Mouse (Mus musculus): ENCODE measurements around the gene Disp1. TPM values are rescaled to one million over a fixed set of nuclear protein-coding genes. Genes with fewer than 3 reads are reported as not detected.
A peak's percentile ranks its signal among the peaks of the same experiment; 100 is the strongest.

Gene Disp1
- polyA plus RNA-seq (2016; fragmentation: Nextera tagmentation; extraction: Ambion mirVana) = 12.2 and 13.2 TPM in 2 replicates

- Histone ChIP-seq H3K9ac (replicated peaks) (peak within 1 kb of the TSS; percentile 88), H3K4me2 (replicated peaks) (peak within 1 kb of the TSS; percentile 69), H3K27ac (replicated peaks) (0 out of 2 replicates have a peak within 1 kb of the TSS, but pooled peaks have one; percentile 56), H3K9me3 (no peaks in the 10 kb centered on the region), H3K4me1 (peaks cover 13% of the 10 kb centered on the region), H3K4me3 (peak within 1 kb of the TSS; percentile 80), H3K27me3 (no peaks in the 10 kb centered on the region), H3K36me3 (no peaks in the 10 kb centered on the region)
- 4% methylated on average over 56 of the region's 56 CpGs for WGBS
- peak; percentile 95 for ATAC-seq (ENCODE audit: low FRiP score, low read depth)
These were observed at the start of gene Disp1 for GRCm38 (mm10) chr1:183220796-183221718. Gene Disp1 (minus strand): TSS chr1:183221522.

- no peak overlapping the region for H3K4me2 ChIP-seq (replicated peaks)
- H3K36me3 ChIP-seq = no peaks in the 10 kb centered on the region
- no peak overlapping the region for H3K27ac ChIP-seq (replicated peaks)
- no peaks in the 10 kb centered on the region for H3K4me1 ChIP-seq
- no peak for ATAC-seq (ENCODE audit: low FRiP score, low read depth)
- no peaks in the 10 kb centered on the region for H3K9me3 ChIP-seq
- 82% methylated on average over 6 of the region's 6 CpGs for WGBS
- no peak overlapping the region for H3K4me3 ChIP-seq
- no peaks in the 10 kb centered on the region for H3K27me3 ChIP-seq
- no peak overlapping the region for H3K9ac ChIP-seq (replicated peaks)
These were observed 46.3 kb upstream of the Disp1 start for GRCm38 (mm10) chr1:183267666-183268065.

- Histone ChIP-seq H3K36me3 (no peaks in the 10 kb centered on the region), H3K27me3 (no peaks in the 10 kb centered on the region), H3K4me1 (no peaks in the 10 kb centered on the region), H3K27ac (replicated peaks) (no peak overlapping the region), H3K4me2 (replicated peaks) (no peak overlapping the region), H3K4me3 (no peak overlapping the region), H3K9ac (replicated peaks) (no peak overlapping the region), H3K9me3 (no peaks in the 10 kb centered on the region)
- WGBS = 81% methylated on average over 14 of the region's 14 CpGs
- ATAC-seq (ENCODE audit: low FRiP score, low read depth) = no peak
These were observed 44.7 kb upstream of the Disp1 start for GRCm38 (mm10) chr1:183265921-183266467.

GRCm38 (mm10) chr1:183264145-183265008 is 43.1 kb upstream of the Disp1 start:
- H3K27ac ChIP-seq (replicated peaks) = no peak overlapping the region
- H3K36me3 ChIP-seq = no peaks in the 10 kb centered on the region
- no peak for ATAC-seq (ENCODE audit: low FRiP score, low read depth)
- H3K4me1 ChIP-seq = no peaks in the 10 kb centered on the region
- H3K9ac ChIP-seq (replicated peaks) = no peak overlapping the region
- H3K4me2 ChIP-seq (replicated peaks) = no peak overlapping the region
- 76% methylated on average over 13 of the region's 13 CpGs for WGBS
- H3K9me3 ChIP-seq = no peaks in the 10 kb centered on the region
- H3K27me3 ChIP-seq = no peaks in the 10 kb centered on the region
- H3K4me3 ChIP-seq = no peak overlapping the region

GRCm38 (mm10) chr1:183252574-183252973 is 31.3 kb upstream of the Disp1 start:
- H3K4me2 ChIP-seq (replicated peaks) = no peak overlapping the region
- peaks cover 3% of the 10 kb centered on the region for H3K4me1 ChIP-seq
- H3K27ac ChIP-seq (replicated peaks) = 0 out of 2 replicates have a peak overlapping the region, but pooled peaks have one; percentile 42
- ATAC-seq (ENCODE audit: low FRiP score, low read depth) = no peak
- WGBS = 60% methylated on average over 10 of the region's 10 CpGs
- no peaks in the 10 kb centered on the region for H3K9me3 ChIP-seq
- H3K9ac ChIP-seq (replicated peaks) = no peak overlapping the region
- no peak overlapping the region for H3K4me3 ChIP-seq
- no peaks in the 10 kb centered on the region for H3K36me3 ChIP-seq
- H3K27me3 ChIP-seq = no peaks in the 10 kb centered on the region

GRCm38 (mm10) chr1:183251818-183252217 is 30.5 kb upstream of the Disp1 start:
- Histone ChIP-seq H3K4me2 (replicated peaks) (no peak overlapping the region), H3K27me3 (no peaks in the 10 kb centered on the region), H3K9ac (replicated peaks) (no peak overlapping the region), H3K27ac (replicated peaks) (no peak overlapping the region), H3K36me3 (no peaks in the 10 kb centered on the region), H3K4me1 (peaks cover 3% of the 10 kb centered on the region), H3K9me3 (no peaks in the 10 kb centered on the region), H3K4me3 (no peak overlapping the region)
- no peak for ATAC-seq (ENCODE audit: low FRiP score, low read depth)
- 75% methylated on average over 2 of the region's 2 CpGs for WGBS

- ATAC-seq (ENCODE audit: low FRiP score, low read depth) = no peak
- WGBS = 74% methylated on average over 4 of the region's 4 CpGs
- H3K9ac ChIP-seq (replicated peaks) = no peak overlapping the region
- H3K4me1 ChIP-seq = peaks cover 3% of the 10 kb centered on the region
- H3K27me3 ChIP-seq = no peaks in the 10 kb centered on the region
- H3K27ac ChIP-seq (replicated peaks) = no peak overlapping the region
- no peak overlapping the region for H3K4me3 ChIP-seq
- H3K4me2 ChIP-seq (replicated peaks) = no peak overlapping the region
- H3K9me3 ChIP-seq = no peaks in the 10 kb centered on the region
- H3K36me3 ChIP-seq = no peaks in the 10 kb centered on the region
These were observed 29.3 kb upstream of the Disp1 start for GRCm38 (mm10) chr1:183250612-183251011.

GRCm38 (mm10) chr1:183248144-183248543 is 26.8 kb upstream of the Disp1 start:
- no peak overlapping the region for H3K4me2 ChIP-seq (replicated peaks)

GRCm38 (mm10) chr1:183243293-183243692 is 22.0 kb upstream of the Disp1 start:
- H3K4me1 ChIP-seq = no peaks in the 10 kb centered on the region
- no peaks in the 10 kb centered on the region for H3K27me3 ChIP-seq
- WGBS = 75% methylated on average over 7 of the region's 7 CpGs
- ATAC-seq (ENCODE audit: low FRiP score, low read depth) = no peak
- no peaks in the 10 kb centered on the region for H3K9me3 ChIP-seq
- H3K27ac ChIP-seq (replicated peaks) = no peak overlapping the region
- no peak overlapping the region for H3K4me3 ChIP-seq
- no peak overlapping the region for H3K4me2 ChIP-seq (replicated peaks)
- no peaks in the 10 kb centered on the region for H3K36me3 ChIP-seq
- H3K9ac ChIP-seq (replicated peaks) = no peak overlapping the region

More at GRCm38 (mm10) chr1:183248144-183248543, 26.8 kb upstream of the Disp1 start:
- 56% methylated on average over 1 of the region's 1 CpGs for WGBS
- no peak for ATAC-seq (ENCODE audit: low FRiP score, low read depth)
- peaks cover 3% of the 10 kb centered on the region for H3K4me1 ChIP-seq
- no peaks in the 10 kb centered on the region for H3K36me3 ChIP-seq
- no peak overlapping the region for H3K27ac ChIP-seq (replicated peaks)
- no peak overlapping the region for H3K9ac ChIP-seq (replicated peaks)
- no peak overlapping the region for H3K4me3 ChIP-seq
- no peaks in the 10 kb centered on the region for H3K9me3 ChIP-seq
- H3K27me3 ChIP-seq = no peaks in the 10 kb centered on the region

GRCm38 (mm10) chr1:183237901-183238300 is 16.6 kb upstream of the Disp1 start:
- Histone ChIP-seq H3K4me2 (replicated peaks) (no peak overlapping the region), H3K36me3 (no peaks in the 10 kb centered on the region), H3K4me1 (no peaks in the 10 kb centered on the region), H3K4me3 (no peak overlapping the region), H3K27ac (replicated peaks) (no peak overlapping the region), H3K27me3 (no peaks in the 10 kb centered on the region), H3K9ac (replicated peaks) (no peak overlapping the region), H3K9me3 (no peaks in the 10 kb centered on the region)
- WGBS = 24% methylated on average over 2 of the region's 2 CpGs
- no peak for ATAC-seq (ENCODE audit: low FRiP score, low read depth)

- no peak overlapping the region for H3K4me2 ChIP-seq (replicated peaks)
- H3K27me3 ChIP-seq = no peaks in the 10 kb centered on the region
- no peak overlapping the region for H3K4me3 ChIP-seq
- H3K27ac ChIP-seq (replicated peaks) = no peak overlapping the region
- ATAC-seq (ENCODE audit: low FRiP score, low read depth) = no peak
- 90% methylated on average over 5 of the region's 5 CpGs for WGBS
- H3K9ac ChIP-seq (replicated peaks) = no peak overlapping the region
- H3K9me3 ChIP-seq = no peaks in the 10 kb centered on the region
- no peaks in the 10 kb centered on the region for H3K36me3 ChIP-seq
- H3K4me1 ChIP-seq = no peaks in the 10 kb centered on the region
These were observed 15.1 kb upstream of the Disp1 start for GRCm38 (mm10) chr1:183236460-183236859.

All from midbrain, embryonic 12.5 days (tissue).